Mouse (Mus musculus) forebrain, embryonic 10.5 days (tissue): ENCODE measurements around the gene Gbp5. TPM values are rescaled to one million over a fixed set of nuclear protein-coding genes. Genes with fewer than 3 reads are reported as not detected.
"Not testable (repeated sequence)": the region's sequence is repeated elsewhere in the genome, so short reads cannot be mapped to it uniquely, and the experiment has no call there.

Source experiments
- DNase-seq: peaks from one replicate; pipeline ENCODE4 v3.0.0-alpha.2; 2017; ENCODE audit warnings: low spot score; ENCODE audit errors: extremely low spot score
- H3K27ac ChIP-seq: fragments of 300-500 bp; sonication (generic); 2 replicates; pipeline ENCODE4 v1.5.1; 2016; ENCODE audit warnings: mild to moderate bottlenecking
- H3K27me3 ChIP-seq: fragments of 300-500 bp; sonication (generic); 2 replicates; pipeline ENCODE4 v1.6.1; 2016; ENCODE audit warnings: mild to moderate bottlenecking; ENCODE audit not compliant: poor library complexity, severe bottlenecking
- H3K36me3 ChIP-seq: fragments of 300-500 bp; sonication (generic); replicated peaks from 2 replicates; pipeline ENCODE4 v1.6.1; 2016; ENCODE audit warnings: mild to moderate bottlenecking, moderate library complexity
- H3K4me1 ChIP-seq: fragments of 300-500 bp; sonication (generic); 2 replicates; pipeline ENCODE4 v1.6.1; 2016
- H3K4me3 ChIP-seq: fragments of 300-500 bp; sonication (generic); 2 replicates; pipeline ENCODE4 v1.5.1; 2016; ENCODE audit warnings: mild to moderate bottlenecking, moderate library complexity
- H3K9me3 ChIP-seq: fragments of 300-500 bp; sonication (generic); 2 replicates; pipeline ENCODE4 v1.6.1; 2016; ENCODE audit warnings: mild to moderate bottlenecking, moderate library complexity
- WGBS: fragments of 180-500 bp; shearing (Covaris S2); methylation state at CpG from one replicate; pipeline ENCODE4 v1.1.7; 2016; 5-methylcytosine and 5-hydroxymethylcytosine counted together
- polyA plus RNA-seq: library from polyadenylated mRNA; unstranded; fragments of >200 nt; fragmentation: Nextera tagmentation; extraction: Ambion mirVana; gene quantifications from 2 replicates; pipeline ENCODE4 v1.2.1, GENCODE M21; 2016

Gene Gbp5
- polyA plus RNA-seq, 1 experiment from 2014 or later = not detected

DNA sequence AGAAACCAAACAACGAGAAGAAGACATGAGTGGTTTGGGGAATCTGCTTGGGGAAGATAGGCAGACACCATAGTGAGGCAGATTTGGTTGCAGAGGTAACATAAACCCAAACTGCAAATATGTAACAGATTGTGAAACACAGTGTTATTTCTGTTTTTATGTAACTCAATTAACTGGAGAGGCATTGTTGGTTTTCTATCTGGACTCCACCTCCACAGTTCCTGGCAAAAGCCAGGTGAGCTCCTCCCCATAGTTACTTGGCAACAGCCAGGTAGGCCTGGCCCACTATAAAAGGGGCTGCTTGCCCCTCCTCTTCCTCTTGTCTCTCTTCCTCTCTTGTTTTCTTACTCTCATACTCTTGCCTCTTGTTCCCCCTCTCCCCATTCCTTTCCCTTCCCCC, 60.8 kb downstream of the Gbp5 start:
- no peaks in the 10 kb centered on the region for H3K27me3 ChIP-seq
- 85% methylated on average over 1 of the region's 1 CpGs for WGBS
- H3K27ac ChIP-seq = no peak overlapping the region
- H3K36me3 ChIP-seq = no peaks in the 10 kb centered on the region
- H3K4me3 ChIP-seq = no peak overlapping the region
- no peaks in the 10 kb centered on the region for H3K9me3 ChIP-seq
- 0 out of 2 replicates have a peak, but pooled peaks cover under 1% of the 10 kb centered on the region for H3K4me1 ChIP-seq
- DNase-seq = no peak

DNA sequence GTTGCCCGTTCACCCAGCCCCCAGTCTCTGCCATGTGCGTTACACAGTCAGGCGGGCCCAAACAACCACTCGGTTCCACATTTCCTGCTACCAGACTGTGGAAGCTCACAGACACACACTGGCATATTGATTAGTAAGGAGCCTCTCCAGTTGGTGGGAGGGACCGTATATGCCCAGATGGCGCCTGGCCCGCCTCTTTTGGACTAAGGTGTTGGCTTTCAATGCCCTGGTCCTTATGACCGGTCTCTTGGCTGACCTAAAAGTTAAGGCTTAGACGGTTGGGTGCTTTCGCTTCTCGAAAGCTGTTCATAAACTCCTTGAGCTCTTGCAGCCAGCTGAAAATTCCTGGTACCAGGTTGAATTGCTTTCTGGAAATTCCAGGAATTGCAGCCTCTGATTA, 61.8 kb downstream of the Gbp5 start:
- H3K9me3 ChIP-seq = no peaks in the 10 kb centered on the region
- H3K27ac ChIP-seq = no peak overlapping the region
- WGBS = 94% methylated on average over 11 of the region's 11 CpGs
- H3K4me1 ChIP-seq = peaks cover 10% of the 10 kb centered on the region
- H3K36me3 ChIP-seq = no peaks in the 10 kb centered on the region
- no peak for DNase-seq
- no peak overlapping the region for H3K4me3 ChIP-seq
- no peaks in the 10 kb centered on the region for H3K27me3 ChIP-seq

- Histone ChIP-seq H3K4me3 (peak within 1 kb of the TSS; percentile 43), H3K27me3 (no peaks in the 10 kb centered on the region), H3K9me3 (no peaks in the 10 kb centered on the region), H3K27ac (no peak within 1 kb of the TSS), H3K4me1 (peaks cover 11% of the 10 kb centered on the region), H3K36me3 (no peaks in the 10 kb centered on the region)
- 49% methylated on average over 3 of the region's 3 CpGs for WGBS
- DNase-seq = no peak
Observed at GRCm38 (mm10) chr3:142559632-142560228, 66.0 kb downstream of the Gbp5 start, which contains the start of gene Gbp3. Gene Gbp3 (plus strand): TSS chr3:142560026.

DNA sequence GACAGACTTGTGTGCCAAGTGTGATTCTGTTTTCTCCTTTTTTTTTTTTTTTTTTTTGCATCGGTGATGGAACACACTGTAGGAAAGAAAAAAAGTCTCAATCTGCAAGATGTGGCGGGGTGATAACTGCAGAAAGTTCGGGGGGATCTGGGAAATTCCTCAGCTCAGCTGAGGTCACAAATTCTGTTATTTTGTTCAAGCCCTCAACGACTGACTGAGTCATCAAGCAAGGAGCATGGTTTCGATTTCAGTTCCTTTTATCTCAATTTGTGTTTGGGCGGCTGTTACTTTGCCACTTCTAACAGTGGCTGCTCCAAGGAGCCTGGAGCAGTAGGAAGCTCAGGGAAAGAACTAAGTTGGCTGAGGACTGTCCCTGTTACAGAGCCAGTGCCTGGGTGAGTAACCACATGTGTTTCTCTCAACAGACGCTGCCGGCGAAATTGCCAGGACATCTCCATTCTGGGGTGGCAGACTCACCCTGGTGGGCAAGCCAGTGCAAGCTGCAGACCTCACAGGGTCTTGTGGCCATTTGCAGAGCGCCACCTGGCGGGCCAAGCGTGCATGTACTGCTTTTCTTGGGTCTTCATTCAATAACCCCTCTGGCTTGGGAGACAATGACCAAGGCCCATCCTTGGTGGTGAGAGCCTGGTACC, 66.6 kb downstream of the Gbp5 start:
- DNase-seq = peak; percentile 81
- WGBS = 24% methylated on average over 12 of the region's 12 CpGs
- Histone ChIP-seq H3K27me3 (no peaks in the 10 kb centered on the region), H3K36me3 (no peaks in the 10 kb centered on the region), H3K9me3 (no peaks in the 10 kb centered on the region), H3K4me1 (peaks cover 11% of the 10 kb centered on the region), H3K27ac (no peak overlapping the region), H3K4me3 (peak overlapping the region; percentile 43)

GRCm38 (mm10) chr3:142561045-142561646, 67.4 kb downstream of the Gbp5 start:
- WGBS = 91% methylated on average over 14 of the region's 14 CpGs
- DNase-seq = no peak
- no peak overlapping the region for H3K4me3 ChIP-seq
- no peaks in the 10 kb centered on the region for H3K36me3 ChIP-seq
- peaks cover 11% of the 10 kb centered on the region for H3K4me1 ChIP-seq
- H3K27ac ChIP-seq = no peak overlapping the region
- no peaks in the 10 kb centered on the region for H3K9me3 ChIP-seq
- H3K27me3 ChIP-seq = no peaks in the 10 kb centered on the region

- Histone ChIP-seq H3K36me3 (no peaks in the 10 kb centered on the region), H3K4me3 (no peak overlapping the region), H3K27ac (no peak overlapping the region), H3K9me3 (no peaks in the 10 kb centered on the region), H3K4me1 (peaks cover 11% of the 10 kb centered on the region), H3K27me3 (no peaks in the 10 kb centered on the region)
- WGBS = 89% methylated on average over 7 of the region's 7 CpGs
- no peak for DNase-seq
Observed at GRCm38 (mm10) chr3:142561666-142562065, 67.9 kb downstream of the Gbp5 start.

GRCm38 (mm10) chr3:142567490-142567889, 73.7 kb downstream of the Gbp5 start:
- WGBS = 81% methylated on average over 5 of the region's 5 CpGs
- H3K9me3 ChIP-seq = not testable (repeated sequence)

GRCm38 (mm10) chr3:142570738-142571137, 77.0 kb downstream of the Gbp5 start:
- WGBS = 92% methylated on average over 4 of the region's 4 CpGs
- H3K4me3 ChIP-seq = no peak overlapping the region

More at GRCm38 (mm10) chr3:142567490-142567889, 73.7 kb downstream of the Gbp5 start:
- H3K4me1 ChIP-seq, H3K4me3 ChIP-seq, H3K36me3 ChIP-seq, DNase-seq, H3K27me3 ChIP-seq, H3K27ac ChIP-seq: not testable (repeated sequence)

More at GRCm38 (mm10) chr3:142570738-142571137, 77.0 kb downstream of the Gbp5 start:
- H3K27me3 ChIP-seq = no peaks in the 10 kb centered on the region
- no peaks in the 10 kb centered on the region for H3K4me1 ChIP-seq
- H3K9me3 ChIP-seq = no peaks in the 10 kb centered on the region
- no peaks in the 10 kb centered on the region for H3K36me3 ChIP-seq
- H3K27ac ChIP-seq = no peak overlapping the region
- no peak for DNase-seq

Other genes with a start within 250 kb of the Gbp5 start
- gene Pdlim5, start 98.3 kb upstream of the Gbp5 start, polyA plus RNA-seq = 21.8 TPM in 2 replicates
- gene Gbp7, start 36.4 kb downstream of the Gbp5 start, polyA plus RNA-seq = 0.76 and 0.79 TPM in 2 replicates
- gene Gbp3, start 66.0 kb downstream of the Gbp5 start, polyA plus RNA-seq = 0.21 and 0.33 TPM in 2 replicates
- not detected in 2 replicates for gene Gbp2b, start 100.9 kb downstream of the Gbp5 start, polyA plus RNA-seq
- 0.11 TPM in 1 of 2 replicates, not detected in the other for gene Gbp2, start 126.6 kb downstream of the Gbp5 start, polyA plus RNA-seq
- 11.1 and 13.2 TPM in 2 replicates for gene Kyat3, start 207.1 kb downstream of the Gbp5 start, polyA plus RNA-seq